Mouse (Mus musculus) kidney, embryonic 14.5 days (tissue): ENCODE data around the gene Ppdpf. TPM values are rescaled to one million over a fixed set of nuclear protein-coding genes. Genes with fewer than 3 reads are reported as not detected.

Experiments
- ATAC-seq: fragments of 200-750 bp; cut with Nextera tagmentation; 2 replicates; pipeline ENCODE4 v1.8.0; 2017; ENCODE audit warnings: moderate number of reproducible peaks, mild to moderate bottlenecking, moderate TSS enrichment, moderate library complexity; ENCODE audit not compliant: low FRiP score, low TSS enrichment
- H3K27ac ChIP-seq: fragments of 300-500 bp; sonication (generic); 2 replicates; pipeline ENCODE4 v1.5.1; 2014; ENCODE audit warnings: low read depth, mild to moderate bottlenecking, low read length, moderate library complexity, mixed read lengths
- H3K27me3 ChIP-seq: fragments of 300-500 bp; sonication (generic); 2 replicates; pipeline ENCODE4 v1.6.1; 2014; ENCODE audit warnings: mild to moderate bottlenecking, low read length; ENCODE audit not compliant: control insufficient read depth, insufficient read depth
- H3K36me3 ChIP-seq: fragments of 300-500 bp; sonication (generic); 2 replicates; pipeline ENCODE4 v1.6.1; 2014; ENCODE audit warnings: low read length, mixed read lengths; ENCODE audit not compliant: control insufficient read depth, insufficient read depth
- H3K4me1 ChIP-seq: fragments of 300-500 bp; sonication (generic); 2 replicates; pipeline ENCODE4 v1.6.1; 2014; ENCODE audit warnings: low read length, mixed read lengths; ENCODE audit not compliant: control insufficient read depth, insufficient read depth
- H3K4me2 ChIP-seq: fragments of 300-500 bp; sonication (generic); replicated peaks from 2 replicates; pipeline ENCODE4 v1.6.1; 2014; ENCODE audit warnings: low read depth, mild to moderate bottlenecking, low read length
- H3K4me3 ChIP-seq: fragments of 300-500 bp; sonication (generic); 2 replicates; pipeline ENCODE4 v1.5.1; 2014; ENCODE audit warnings: mild to moderate bottlenecking, low read length
- H3K9ac ChIP-seq: fragments of 300-500 bp; sonication (generic); 2 replicates; pipeline ENCODE4 v1.6.1; 2014; ENCODE audit warnings: low read depth, mild to moderate bottlenecking, low read length, moderate library complexity
- H3K9me3 ChIP-seq: fragments of 300-500 bp; sonication (generic); 2 replicates; pipeline ENCODE4 v1.6.1; 2016; ENCODE audit warnings: low read length; ENCODE audit not compliant: control insufficient read depth
- WGBS: fragments of 180-500 bp; shearing (Covaris S2); extraction: QIAGEN DNeasy Blood & Tissue Kit; methylation state at CpG from one replicate; pipeline ENCODE4 v1.1.7; 2014; 5-methylcytosine and 5-hydroxymethylcytosine counted together
- polyA plus RNA-seq: library from polyadenylated mRNA; unstranded; fragments of >200 nt; fragmentation: Nextera tagmentation; extraction: Ambion mirVana; gene quantifications from 2 replicates; pipeline ENCODE4 v1.2.1, GENCODE M21; 2014

Ppdpf gene
- polyA plus RNA-seq, 1 experiment from 2014 or later, result 387 TPM

DNA sequence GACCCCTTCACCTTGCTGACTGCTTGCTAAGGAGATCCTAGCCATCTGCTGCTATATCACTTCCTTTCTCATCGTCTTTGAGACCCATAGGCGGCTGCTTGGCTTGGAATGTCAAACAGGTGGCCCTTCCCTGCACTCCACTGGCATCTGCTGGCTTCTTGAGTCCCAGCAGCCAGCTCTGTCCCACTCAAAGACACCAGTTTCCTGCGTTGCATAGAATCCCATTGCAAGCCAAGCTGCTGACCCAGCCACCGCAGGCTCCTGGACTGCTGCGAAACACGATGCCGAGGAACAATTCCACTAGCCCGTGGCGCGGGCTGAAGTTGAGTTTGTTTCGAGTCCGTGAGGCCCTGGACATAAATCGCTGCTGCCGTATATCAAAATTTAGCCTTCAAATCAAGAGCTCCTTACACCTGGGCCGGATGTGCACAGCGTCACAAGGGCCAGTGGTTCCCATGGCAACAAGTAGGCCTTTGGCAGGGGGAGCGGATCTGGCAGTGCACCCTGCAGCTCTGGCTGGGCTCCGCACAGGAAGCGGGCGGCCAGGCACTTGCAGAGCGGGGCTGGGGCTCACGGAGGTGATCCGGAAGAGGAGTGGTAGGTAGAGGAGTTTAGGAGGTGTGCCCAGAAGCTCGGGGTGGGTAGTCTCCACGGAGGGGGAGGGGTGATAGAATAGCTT, 32.6 kb downstream of the Ppdpf start, which contains the start of gene Fndc11:
Gene Fndc11, plus strand, starts transcription at position 476 of the 679 bp plus-strand sequence.
- under 1% methylated on average over 25 of the region's 25 CpGs for WGBS
- peak within 1 kb of the TSS; percentile 37; the same call in 1 of the 2 replicates for H3K9ac ChIP-seq
- ATAC-seq, result peak; percentile 97

GRCm38 (mm10) chr2:181220361-181220760, 33.3 kb downstream of the Ppdpf start:
- Histone ChIP-seq H3K9ac (no peak overlapping the region), H3K27ac (peak overlapping the region; percentile 77; the same call in 1 of the 2 replicates), H3K4me2 (peak overlapping the region; percentile 58), H3K27me3 (no peaks in the 10 kb centered on the region), H3K4me3 (peak overlapping the region; percentile 34), H3K36me3 (no peaks in the 10 kb centered on the region), H3K4me1 (peaks cover 20% of the 10 kb centered on the region; the same call in 1 of the 2 replicates), H3K9me3 (no peaks in the 10 kb centered on the region)
- 25% methylated on average over 2 of the region's 2 CpGs for WGBS
- ATAC-seq, result no peak

More for the DNA sequence above, 32.6 kb downstream of the Ppdpf start, which contains the start of gene Fndc11:
- no peaks in the 10 kb centered on the region for H3K36me3 ChIP-seq
- H3K4me1 ChIP-seq, result peaks cover 20% of the 10 kb centered on the region; the same call in 1 of the 2 replicates
- H3K27me3 ChIP-seq, result no peaks in the 10 kb centered on the region
- H3K4me3 ChIP-seq, result peak within 1 kb of the TSS; percentile 34
- peak within 1 kb of the TSS; percentile 77 for H3K27ac ChIP-seq
- peak within 1 kb of the TSS; percentile 58 for H3K4me2 ChIP-seq
- H3K9me3 ChIP-seq, result no peaks in the 10 kb centered on the region

- no peak overlapping the region for H3K9ac ChIP-seq
- no peaks in the 10 kb centered on the region for H3K9me3 ChIP-seq
- no peaks in the 10 kb centered on the region for H3K27me3 ChIP-seq
- no peak overlapping the region for H3K27ac ChIP-seq
- H3K36me3 ChIP-seq, result no peaks in the 10 kb centered on the region
- peaks cover 11% of the 10 kb centered on the region; the same call in 1 of the 2 replicates for H3K4me1 ChIP-seq
- 91% methylated on average over 2 of the region's 2 CpGs for WGBS
- no peak overlapping the region for H3K4me3 ChIP-seq
- ATAC-seq, result no peak
- H3K4me2 ChIP-seq, result no peak overlapping the region
Observed at GRCm38 (mm10) chr2:181224994-181225393, 37.9 kb downstream of the Ppdpf start.

- no peak for ATAC-seq
Observed at GRCm38 (mm10) chr2:181227122-181227521, 40.1 kb downstream of the Ppdpf start.

DNA sequence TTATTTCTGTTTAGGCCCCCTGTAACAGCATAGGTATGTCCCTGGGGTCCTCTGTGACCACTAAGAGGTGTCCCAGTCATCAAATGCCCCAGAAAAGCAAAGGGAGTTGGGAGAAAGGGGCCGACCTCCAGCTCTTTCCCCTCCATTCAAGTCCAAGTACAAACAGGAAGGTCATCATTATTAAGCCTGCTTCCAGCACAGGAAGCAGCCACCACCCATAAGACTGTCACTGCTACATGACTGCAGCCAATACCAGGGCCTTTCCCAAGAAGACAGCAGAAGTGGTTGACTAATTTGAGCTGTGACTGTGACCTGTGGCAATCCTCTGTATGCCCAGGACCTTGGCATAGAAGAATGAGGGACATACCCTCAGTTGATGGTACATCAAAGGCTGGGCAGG, 41.3 kb downstream of the Ppdpf start:
- Histone ChIP-seq H3K27me3 (no peaks in the 10 kb centered on the region), H3K27ac (no peak overlapping the region), H3K4me1 (no peaks in the 10 kb centered on the region), H3K4me3 (no peak overlapping the region), H3K36me3 (no peaks in the 10 kb centered on the region), H3K9ac (no peak overlapping the region), H3K9me3 (no peaks in the 10 kb centered on the region), H3K4me2 (no peak overlapping the region)
- no peak for ATAC-seq
- 73% methylated on average over 1 of the region's 1 CpGs for WGBS

More at GRCm38 (mm10) chr2:181227122-181227521, 40.1 kb downstream of the Ppdpf start:
- Histone ChIP-seq H3K36me3 (no peaks in the 10 kb centered on the region), H3K9ac (no peak overlapping the region), H3K4me2 (no peak overlapping the region), H3K27ac (no peak overlapping the region), H3K4me1 (no peaks in the 10 kb centered on the region), H3K27me3 (no peaks in the 10 kb centered on the region), H3K9me3 (no peaks in the 10 kb centered on the region), H3K4me3 (no peak overlapping the region)
- 91% methylated on average over 3 of the region's 3 CpGs for WGBS

DNA sequence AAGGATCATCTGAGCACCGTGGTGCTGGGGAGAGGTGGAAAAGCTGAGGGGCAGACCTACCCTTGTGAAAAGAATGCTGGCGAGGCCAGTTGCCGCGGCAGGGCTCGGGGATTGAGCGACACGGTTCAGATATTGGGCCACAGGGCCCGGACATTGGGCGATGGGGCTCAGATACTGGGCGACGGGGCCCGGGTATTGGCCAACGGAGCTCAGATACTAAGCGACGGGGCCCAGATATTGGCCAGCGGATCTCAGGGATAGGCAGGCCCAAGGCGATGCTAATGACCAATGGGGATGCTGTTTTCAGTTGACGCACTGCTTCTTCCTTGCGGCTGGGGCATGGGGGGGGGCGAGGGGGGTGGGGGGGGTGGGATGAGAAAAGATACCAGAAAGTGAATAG, 44.1 kb downstream of the Ppdpf start:
- Histone ChIP-seq H3K4me1 (no peaks in the 10 kb centered on the region), H3K4me2 (no peak overlapping the region), H3K27ac (no peak overlapping the region), H3K4me3 (no peak overlapping the region), H3K36me3 (no peaks in the 10 kb centered on the region), H3K27me3 (no peaks in the 10 kb centered on the region), H3K9me3 (no peaks in the 10 kb centered on the region), H3K9ac (no peak overlapping the region)
- WGBS, result 85% methylated on average over 19 of the region's 20 CpGs
- no peak for ATAC-seq

DNA sequence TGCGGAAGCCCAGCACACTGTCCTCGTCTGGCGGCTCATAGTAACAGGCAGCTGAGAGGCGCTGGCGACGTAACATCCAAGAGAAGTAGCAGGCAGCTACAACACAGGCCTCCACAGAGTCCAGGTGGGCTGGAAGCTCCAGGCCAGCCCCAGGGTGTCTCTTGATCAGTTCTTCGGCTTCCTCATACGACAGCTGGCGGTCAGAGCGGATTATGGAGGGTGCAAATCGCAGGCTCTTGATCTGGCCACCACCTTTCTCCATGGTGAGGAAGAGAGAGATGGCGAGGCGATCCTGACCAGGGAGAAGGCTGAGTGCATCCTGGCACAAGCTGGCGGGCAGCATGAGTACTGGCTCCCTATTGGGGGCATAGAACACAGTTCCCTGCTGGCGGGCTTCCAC, 46.4 kb downstream of the Ppdpf start:
- Histone ChIP-seq H3K9ac (no peak overlapping the region), H3K4me2 (no peak overlapping the region), H3K27ac (no peak overlapping the region), H3K4me1 (no peaks in the 10 kb centered on the region), H3K27me3 (no peaks in the 10 kb centered on the region), H3K9me3 (no peaks in the 10 kb centered on the region), H3K4me3 (no peak overlapping the region), H3K36me3 (no peaks in the 10 kb centered on the region; the same call in 1 of the 2 replicates)
- no peak for ATAC-seq
- WGBS, result 91% methylated on average over 15 of the region's 15 CpGs

GRCm38 (mm10) chr2:181234680-181235079, 47.6 kb downstream of the Ppdpf start:
- WGBS, result 91% methylated on average over 11 of the region's 11 CpGs
- no peak for ATAC-seq
- Histone ChIP-seq H3K9ac (no peak overlapping the region), H3K4me2 (no peak overlapping the region), H3K27ac (no peak overlapping the region), H3K9me3 (no peaks in the 10 kb centered on the region), H3K4me1 (no peaks in the 10 kb centered on the region), H3K4me3 (no peak overlapping the region), H3K27me3 (no peaks in the 10 kb centered on the region), H3K36me3 (no peaks in the 10 kb centered on the region; the same call in 1 of the 2 replicates)
